Mouse (Mus musculus) forebrain, embryonic 14.5 days (tissue): ENCODE results near the gene Rab6a. TPM values are rescaled to one million over a fixed set of nuclear protein-coding genes. Genes with fewer than 3 reads are reported as not detected.
A peak's percentile ranks its signal among the peaks of the same experiment; 100 is the strongest.

Experiments
- ATAC-seq: fragments of 200-750 bp; cut with Nextera tagmentation; 2 replicates; pipeline ENCODE4 v1.8.0; 2017; ENCODE audit warnings: mild to moderate bottlenecking, moderate library complexity
- DNase-seq: peaks from one replicate; pipeline ENCODE4 v3.0.0-alpha.2; 2015; ENCODE audit warnings: low spot score
- H3K27ac ChIP-seq: fragments of 300-500 bp; sonication (generic); 2 replicates; pipeline ENCODE4 v1.5.1; 2014; ENCODE audit warnings: low read depth, mild to moderate bottlenecking, control low read depth, low read length, moderate library complexity
- H3K27me3 ChIP-seq: fragments of 300-500 bp; sonication (generic); replicated peaks from 2 replicates; pipeline ENCODE4 v1.6.1; 2014; ENCODE audit warnings: low read length, control low read depth, mixed read lengths; ENCODE audit not compliant: control insufficient read depth, insufficient read depth
- H3K36me3 ChIP-seq: fragments of 300-500 bp; sonication (generic); 2 replicates; pipeline ENCODE4 v1.6.1; 2014; ENCODE audit warnings: low read length, control low read depth; ENCODE audit not compliant: control insufficient read depth, insufficient read depth
- H3K4me1 ChIP-seq: fragments of 300-500 bp; sonication (generic); 2 replicates; pipeline ENCODE4 v1.6.1; 2014; ENCODE audit warnings: antibody characterized with exemption, low read length, control low read depth; ENCODE audit not compliant: control insufficient read depth, insufficient read depth
- H3K4me2 ChIP-seq: fragments of 300-500 bp; sonication (generic); 2 replicates; pipeline ENCODE4 v1.6.1; 2014; ENCODE audit warnings: mild to moderate bottlenecking, control low read depth, low read length
- H3K4me3 ChIP-seq: fragments of 300-500 bp; sonication (generic); 2 replicates; pipeline ENCODE4 v1.5.1; 2014; ENCODE audit warnings: low read depth, low read length, control low read depth
- H3K9ac ChIP-seq: fragments of 300-500 bp; sonication (generic); 2 replicates; pipeline ENCODE4 v1.6.1; 2014; ENCODE audit warnings: mild to moderate bottlenecking, low read length, control low read depth, moderate library complexity
- H3K9me3 ChIP-seq: fragments of 300-500 bp; sonication (generic); replicated peaks from 2 replicates; pipeline ENCODE4 v1.6.1; 2016; ENCODE audit warnings: low read length, control low read depth, mixed read lengths; ENCODE audit not compliant: control insufficient read depth
- WGBS: fragments of 180-500 bp; shearing (Covaris S2); extraction: QIAGEN DNeasy Blood & Tissue Kit; methylation state at CpG from one replicate; pipeline ENCODE4 v1.1.7; 2014; 5-methylcytosine and 5-hydroxymethylcytosine counted together
- polyA plus RNA-seq: library from polyadenylated mRNA; unstranded; fragments of >200 nt; fragmentation: Nextera tagmentation; extraction: Ambion mirVana; gene quantifications from 2 replicates; pipeline ENCODE4 v1.2.1, GENCODE M21; 2014

Gene Rab6a
- polyA plus RNA-seq, 1 experiment from 2014 or later = 188 TPM

GRCm38 (mm10) chr7:100649826-100650225 is 42.6 kb downstream of the Rab6a start:
- no peak for DNase-seq
- Histone ChIP-seq H3K36me3 (peaks cover 12% of the 10 kb centered on the region; the same call in 1 of the 2 replicates), H3K9me3 (no peaks in the 10 kb centered on the region), H3K4me2 (no peak overlapping the region), H3K27ac (no peak overlapping the region), H3K4me3 (no peak overlapping the region), H3K4me1 (peaks cover 7% of the 10 kb centered on the region; the same call in 1 of the 2 replicates), H3K27me3 (no peaks in the 10 kb centered on the region), H3K9ac (no peak overlapping the region)
- WGBS = 80% methylated on average over 8 of the region's 8 CpGs
- ATAC-seq = no peak

GRCm38 (mm10) chr7:100650421-100650820 is 43.2 kb downstream of the Rab6a start:
- Histone ChIP-seq H3K4me2 (no peak overlapping the region), H3K27me3 (no peaks in the 10 kb centered on the region), H3K9me3 (no peaks in the 10 kb centered on the region), H3K27ac (no peak overlapping the region), H3K36me3 (peaks cover 12% of the 10 kb centered on the region; the same call in 1 of the 2 replicates), H3K4me1 (peaks cover 7% of the 10 kb centered on the region; the same call in 1 of the 2 replicates), H3K4me3 (no peak overlapping the region), H3K9ac (no peak overlapping the region)
- 85% methylated on average over 6 of the region's 6 CpGs for WGBS
- ATAC-seq = no peak
- no peak for DNase-seq

GRCm38 (mm10) chr7:100651011-100651410 is 43.8 kb downstream of the Rab6a start:
- Histone ChIP-seq H3K4me1 (peaks cover 7% of the 10 kb centered on the region; the same call in 1 of the 2 replicates), H3K4me3 (no peak overlapping the region), H3K4me2 (no peak overlapping the region), H3K9me3 (no peaks in the 10 kb centered on the region), H3K9ac (no peak overlapping the region), H3K27me3 (no peaks in the 10 kb centered on the region), H3K27ac (no peak overlapping the region), H3K36me3 (peaks cover 12% of the 10 kb centered on the region; the same call in 1 of the 2 replicates)
- no peak for DNase-seq
- no peak for ATAC-seq
- WGBS = 72% methylated on average over 4 of the region's 4 CpGs

DNA sequence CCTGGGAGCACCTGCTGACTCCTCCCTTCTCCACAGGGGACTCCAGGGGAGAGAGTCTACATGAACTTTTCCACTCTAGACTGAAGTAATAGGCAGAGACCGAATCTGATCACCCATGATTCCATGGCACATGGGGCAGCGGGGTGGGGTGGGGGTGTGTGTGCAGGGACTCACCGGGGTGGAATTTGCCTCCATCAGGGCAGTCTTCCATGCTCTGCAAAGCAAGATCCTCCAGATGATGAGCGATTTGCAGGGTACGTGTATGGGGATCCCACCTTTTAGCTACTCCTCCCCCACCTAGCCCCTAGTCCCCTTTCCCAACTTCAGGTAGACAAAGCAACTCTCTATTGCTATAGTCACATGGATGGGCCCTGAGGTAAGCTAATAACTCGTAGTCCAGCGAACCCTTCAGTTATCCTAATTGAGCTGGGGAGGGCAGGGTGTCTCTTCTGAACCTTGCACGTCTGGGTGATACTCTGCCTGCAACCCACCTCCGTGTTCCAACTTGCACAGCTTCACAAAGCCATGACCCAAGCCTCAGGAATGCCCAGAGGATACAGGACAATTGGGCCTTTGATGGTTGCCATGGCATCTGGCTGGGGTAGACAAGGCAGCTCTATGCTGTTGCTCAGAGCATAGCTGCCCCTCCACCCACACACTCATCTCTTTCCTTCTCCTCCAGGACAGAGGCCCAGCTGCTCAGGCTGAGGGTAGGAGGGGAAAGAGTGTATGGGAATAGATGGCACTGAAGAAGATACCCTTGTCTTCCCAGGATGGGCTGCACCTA is 46.5 kb downstream of the Rab6a start:
- H3K27ac ChIP-seq = 0 out of 2 replicates have a peak overlapping the region, but pooled peaks have one; percentile 18
- H3K9me3 ChIP-seq = no peaks in the 10 kb centered on the region
- peaks cover 6% of the 10 kb centered on the region; the same call in 1 of the 2 replicates for H3K36me3 ChIP-seq
- H3K27me3 ChIP-seq = no peaks in the 10 kb centered on the region
- DNase-seq = peak; percentile 46
- H3K9ac ChIP-seq = no peak overlapping the region
- no peak overlapping the region for H3K4me3 ChIP-seq
- no peak overlapping the region for H3K4me2 ChIP-seq
- 52% methylated on average over 9 of the region's 9 CpGs for WGBS
- peak; percentile 63; the same call in 1 of the 2 replicates for ATAC-seq
- H3K4me1 ChIP-seq = peaks cover 7% of the 10 kb centered on the region; the same call in 1 of the 2 replicates

DNA sequence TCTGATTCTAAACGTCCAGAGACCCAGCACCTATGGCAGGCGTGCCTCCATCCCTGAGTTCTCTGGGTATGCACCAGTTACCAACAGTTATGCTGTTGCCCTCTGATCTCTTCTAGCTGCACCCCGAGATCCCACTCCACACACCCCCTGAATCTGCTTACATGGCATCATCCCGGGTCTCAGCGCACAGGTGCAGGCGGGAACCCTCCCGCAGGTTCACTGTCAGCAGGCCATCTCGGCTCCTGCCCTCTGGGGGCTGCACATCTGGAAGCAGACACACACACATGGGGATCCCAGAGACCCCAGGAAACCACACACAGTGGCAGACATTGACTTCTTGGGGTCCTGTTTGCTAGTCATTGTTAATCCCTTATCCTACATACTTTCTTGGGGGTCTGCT is 47.2 kb downstream of the Rab6a start:
- H3K4me3 ChIP-seq = no peak overlapping the region
- ATAC-seq (no peak), DNase-seq (no peak)
- no peak overlapping the region for H3K4me2 ChIP-seq
- H3K9me3 ChIP-seq = no peaks in the 10 kb centered on the region
- no peak overlapping the region for H3K9ac ChIP-seq
- H3K27ac ChIP-seq = no peak overlapping the region
- H3K4me1 ChIP-seq = peaks cover 7% of the 10 kb centered on the region; the same call in 1 of the 2 replicates
- WGBS = 87% methylated on average over 8 of the region's 8 CpGs
- no peaks in the 10 kb centered on the region for H3K27me3 ChIP-seq
- H3K36me3 ChIP-seq = no peaks in the 10 kb centered on the region

GRCm38 (mm10) chr7:100656739-100657138 is 49.5 kb downstream of the Rab6a start:
- ATAC-seq (no peak), DNase-seq (no peak)
- no peak overlapping the region for H3K9ac ChIP-seq
- no peaks in the 10 kb centered on the region for H3K27me3 ChIP-seq
- H3K4me3 ChIP-seq = no peak overlapping the region
- 54% methylated on average over 5 of the region's 5 CpGs for WGBS
- no peak overlapping the region for H3K27ac ChIP-seq
- H3K4me1 ChIP-seq = peaks cover 7% of the 10 kb centered on the region; the same call in 1 of the 2 replicates
- H3K9me3 ChIP-seq = no peaks in the 10 kb centered on the region
- no peak overlapping the region for H3K4me2 ChIP-seq
- H3K36me3 ChIP-seq = no peaks in the 10 kb centered on the region

- Histone ChIP-seq H3K36me3 (no peaks in the 10 kb centered on the region), H3K27ac (no peak overlapping the region), H3K4me3 (no peak overlapping the region), H3K9ac (no peak overlapping the region), H3K4me2 (peak overlapping the region; percentile 29; the same call in 1 of the 2 replicates), H3K9me3 (no peaks in the 10 kb centered on the region), H3K27me3 (no peaks in the 10 kb centered on the region), H3K4me1 (peaks cover 9% of the 10 kb centered on the region; the same call in 1 of the 2 replicates)
- DNase-seq (peak; percentile 33), ATAC-seq (no peak)
- 30% methylated on average over 18 of the region's 18 CpGs for WGBS
These were observed 50.9 kb downstream of the Rab6a start for GRCm38 (mm10) chr7:100658093-100658578.

- WGBS = 91% methylated on average over 7 of the region's 7 CpGs
These were observed 54.1 kb downstream of the Rab6a start for GRCm38 (mm10) chr7:100661264-100661663.

DNA sequence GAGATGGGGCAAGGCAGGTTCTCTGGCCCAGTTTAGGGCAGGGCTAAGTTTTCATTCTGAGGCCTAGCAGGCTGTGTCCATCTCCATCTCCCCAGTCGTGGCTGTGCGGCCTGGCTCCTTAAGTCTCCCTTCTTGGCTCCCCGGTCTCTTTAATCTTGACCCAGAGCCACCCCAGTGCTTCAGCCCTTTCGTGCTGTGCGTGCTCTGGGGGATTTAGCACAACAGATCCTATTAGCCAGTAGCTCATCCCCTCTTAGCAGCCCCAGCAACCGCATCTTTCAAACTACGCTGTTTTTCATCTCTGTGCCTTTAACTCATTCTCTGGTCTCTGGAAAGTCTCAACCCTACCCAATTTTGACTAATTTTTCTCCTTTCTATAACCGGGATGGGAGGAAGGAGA is 55.0 kb downstream of the Rab6a start, which contains the start of gene Plekhb1:
Gene Plekhb1 (minus strand): TSS at position 184 of the 400 bp plus-strand sequence.
- no peaks in the 10 kb centered on the region for H3K36me3 ChIP-seq
- WGBS = 65% methylated on average over 8 of the region's 8 CpGs
- ATAC-seq (no peak), DNase-seq (no peak)
- no peaks in the 10 kb centered on the region for H3K9me3 ChIP-seq
- H3K27me3 ChIP-seq = no peaks in the 10 kb centered on the region
- H3K27ac ChIP-seq = no peak within 1 kb of the TSS
- 0 out of 2 replicates have a peak within 1 kb of the TSS, but pooled peaks have one; percentile 4 for H3K9ac ChIP-seq
- H3K4me3 ChIP-seq = no peak within 1 kb of the TSS
- H3K4me2 ChIP-seq = peak within 1 kb of the TSS; percentile 36
- peaks cover 6% of the 10 kb centered on the region; the same call in 1 of the 2 replicates for H3K4me1 ChIP-seq

More at GRCm38 (mm10) chr7:100661264-100661663, 54.1 kb downstream of the Rab6a start:
- H3K27ac ChIP-seq = no peak overlapping the region
- no peaks in the 10 kb centered on the region for H3K9me3 ChIP-seq
- DNase-seq = no peak
- H3K27me3 ChIP-seq = no peaks in the 10 kb centered on the region
- H3K4me2 ChIP-seq = no peak overlapping the region
- no peak overlapping the region for H3K4me3 ChIP-seq
- H3K9ac ChIP-seq = no peak overlapping the region
- no peaks in the 10 kb centered on the region for H3K36me3 ChIP-seq
- no peak for ATAC-seq
- peaks cover 6% of the 10 kb centered on the region; the same call in 1 of the 2 replicates for H3K4me1 ChIP-seq
